Mouse (Mus musculus) thymus, adult 2 months (tissue): ENCODE results near the gene Sh3pxd2b. TPM values are rescaled to one million over a fixed set of nuclear protein-coding genes. Genes with fewer than 3 reads are reported as not detected.

Source experiments
- DNase-seq: peaks from one replicate; pipeline ENCODE4 v3.0.0; 2021
- H3K27ac ChIP-seq: fragments of 200-500 bp; 2 replicates; pipeline ENCODE4 v1.5.1; 2012; ENCODE audit warnings: low read length, control low read depth; ENCODE audit not compliant: control insufficient read depth, insufficient read depth
- H3K27me3 ChIP-seq: fragments of 200-500 bp; 2 replicates; pipeline ENCODE4 v1.6.1; 2012; ENCODE audit warnings: mild to moderate bottlenecking, low read length, moderate library complexity, mixed read lengths; ENCODE audit not compliant: control insufficient read depth, insufficient read depth
- H3K36me3 ChIP-seq: fragments of 200-500 bp; 2 replicates; pipeline ENCODE4 v1.6.1; 2012; ENCODE audit warnings: mild to moderate bottlenecking, low read length, moderate library complexity; ENCODE audit not compliant: control insufficient read depth, insufficient read depth
- H3K4me1 ChIP-seq: fragments of 200-500 bp; replicated peaks from 2 replicates; pipeline ENCODE4 v1.6.1; 2012; ENCODE audit warnings: low read length; ENCODE audit not compliant: control insufficient read depth, insufficient read depth
- H3K4me3 ChIP-seq: fragments of 200-500 bp; 2 replicates; pipeline ENCODE4 v1.5.1; 2012; ENCODE audit warnings: mild to moderate bottlenecking, low read length, control low read depth, moderate library complexity; ENCODE audit not compliant: control insufficient read depth, insufficient read depth
- CTCF ChIP-seq: fragments of 200-500 bp; IDR thresholded peaks from 2 replicates; pipeline ENCODE4 v1.5.1; 2012; ENCODE audit warnings: mild to moderate bottlenecking, control low read depth, low read length, moderate library complexity, borderline replicate concordance; ENCODE audit not compliant: control insufficient read depth, poor library complexity, insufficient read depth; ENCODE audit errors: extremely low read depth
- POLR2A ChIP-seq: fragments of 200-500 bp; IDR thresholded peaks from 2 replicates; pipeline ENCODE4 v1.6.1; 2012; ENCODE audit warnings: mild to moderate bottlenecking, low read length, control low read depth, moderate library complexity; ENCODE audit not compliant: control insufficient read depth, poor library complexity, insufficient read depth; ENCODE audit errors: extremely low read depth
- WGBS: fragments of 180-500 bp; shearing (Covaris S2); methylation state at CpG from one replicate; pipeline ENCODE4 v1.1.7; 2018; 5-methylcytosine and 5-hydroxymethylcytosine counted together
- polyA plus RNA-seq: library from polyadenylated mRNA; depleted of rRNA; stranded (reverse); fragments of >200 nt; gene quantifications from 2 replicates; pipeline ENCODE4 v1.2.3, GENCODE M21; 2012

Gene Sh3pxd2b
- polyA plus RNA-seq, 1 experiment: 7.5 TPM

GRCm38 (mm10) chr11:32442576-32442975 lies 95.0 kb downstream of the Sh3pxd2b start:
- no peak for DNase-seq
- Histone ChIP-seq H3K27ac (no peak overlapping the region), H3K27me3 (no peaks in the 10 kb centered on the region), H3K4me1 (no peaks in the 10 kb centered on the region), H3K36me3 (no peaks in the 10 kb centered on the region), H3K4me3 (no peak overlapping the region)
- TF ChIP-seq CTCF: no peak
- TF ChIP-seq POLR2A: no peak
- 90% methylated on average over 3 of the region's 3 CpGs for WGBS

- no peak for DNase-seq
- Histone ChIP-seq H3K4me3 (no peak overlapping the region), H3K27ac (no peak overlapping the region), H3K36me3 (no peaks in the 10 kb centered on the region), H3K27me3 (no peaks in the 10 kb centered on the region), H3K4me1 (no peaks in the 10 kb centered on the region)
- 52% methylated on average over 1 of the region's 1 CpGs for WGBS
- TF ChIP-seq POLR2A (no peak), CTCF (no peak)
Measured at GRCm38 (mm10) chr11:32444266-32444665, 96.6 kb downstream of the Sh3pxd2b start.

- Histone ChIP-seq H3K4me1 (no peaks in the 10 kb centered on the region), H3K27me3 (no peaks in the 10 kb centered on the region), H3K4me3 (no peak overlapping the region), H3K27ac (no peak overlapping the region), H3K36me3 (no peaks in the 10 kb centered on the region)
- WGBS: 92% methylated on average over 1 of the region's 1 CpGs
- no peak for TF ChIP-seq CTCF
- TF ChIP-seq POLR2A: no peak
- DNase-seq: no peak
Measured at GRCm38 (mm10) chr11:32445135-32445534, 97.5 kb downstream of the Sh3pxd2b start.

DNA sequence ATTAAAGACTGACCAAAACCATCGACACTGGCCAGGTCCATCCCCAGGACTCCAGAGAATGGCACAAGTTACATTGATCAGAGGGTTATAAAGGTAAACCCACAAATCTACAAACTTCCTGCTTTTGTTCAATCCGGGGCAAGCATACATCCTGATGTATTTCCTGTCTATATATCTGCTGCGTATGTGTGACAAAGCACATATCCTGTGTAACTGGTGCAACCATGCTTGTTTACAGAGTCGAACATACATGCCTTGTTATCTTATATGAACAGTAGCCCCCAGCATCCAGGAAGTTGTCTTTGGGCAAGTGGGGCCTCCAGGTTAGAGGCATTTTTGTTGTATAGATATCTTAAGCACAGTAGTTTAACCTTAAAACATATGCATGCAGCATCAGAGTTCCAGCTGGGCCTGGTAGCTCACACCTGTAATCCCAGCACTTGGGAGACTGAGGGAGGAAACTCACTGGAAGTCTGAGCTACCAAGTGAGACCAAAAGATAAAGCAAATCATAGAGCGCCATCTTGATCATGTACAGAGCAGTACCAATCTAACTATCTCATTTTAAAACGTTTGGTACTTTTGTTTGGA lies 98.1 kb downstream of the Sh3pxd2b start:
- Histone ChIP-seq H3K4me1 (no peaks in the 10 kb centered on the region), H3K4me3 (no peak overlapping the region), H3K27me3 (no peaks in the 10 kb centered on the region), H3K36me3 (no peaks in the 10 kb centered on the region), H3K27ac (peak overlapping the region; percentile 58; the same call in 1 of the 2 replicates)
- 29% methylated on average over 6 of the region's 6 CpGs for WGBS
- peak; percentile 6 for DNase-seq
- TF ChIP-seq POLR2A (no peak), CTCF (no peak)

- WGBS: 0% methylated on average over 1 of the region's 1 CpGs
- Histone ChIP-seq H3K27ac (no peak overlapping the region), H3K4me1 (no peaks in the 10 kb centered on the region), H3K36me3 (no peaks in the 10 kb centered on the region), H3K4me3 (no peak overlapping the region), H3K27me3 (no peaks in the 10 kb centered on the region)
- no peak for TF ChIP-seq CTCF
- no peak for TF ChIP-seq POLR2A
- peak; percentile 55 for DNase-seq
Measured at GRCm38 (mm10) chr11:32450216-32450615, 102.6 kb downstream of the Sh3pxd2b start.

DNA sequence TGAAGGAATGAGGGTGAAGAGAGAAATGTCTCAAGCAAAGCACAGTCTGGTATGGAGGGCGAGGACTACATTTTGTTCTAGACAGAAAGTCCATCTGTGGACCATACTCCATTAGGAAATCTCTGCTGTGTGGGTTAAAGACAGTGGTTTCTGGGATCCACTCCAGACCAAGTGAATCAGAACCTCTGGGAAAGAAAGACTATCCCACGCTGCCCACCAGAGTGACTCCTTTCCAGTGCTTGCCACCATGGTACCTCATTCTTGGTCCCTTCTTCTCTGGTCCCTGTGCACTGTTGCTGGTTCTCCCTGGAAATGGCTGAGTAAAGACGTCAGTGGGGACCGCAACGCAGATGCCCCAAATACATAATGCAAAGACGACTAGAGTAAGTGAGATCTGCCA lies 103.7 kb downstream of the Sh3pxd2b start:
- no peaks in the 10 kb centered on the region; the same call in 1 of the 2 replicates for H3K27me3 ChIP-seq

DNA sequence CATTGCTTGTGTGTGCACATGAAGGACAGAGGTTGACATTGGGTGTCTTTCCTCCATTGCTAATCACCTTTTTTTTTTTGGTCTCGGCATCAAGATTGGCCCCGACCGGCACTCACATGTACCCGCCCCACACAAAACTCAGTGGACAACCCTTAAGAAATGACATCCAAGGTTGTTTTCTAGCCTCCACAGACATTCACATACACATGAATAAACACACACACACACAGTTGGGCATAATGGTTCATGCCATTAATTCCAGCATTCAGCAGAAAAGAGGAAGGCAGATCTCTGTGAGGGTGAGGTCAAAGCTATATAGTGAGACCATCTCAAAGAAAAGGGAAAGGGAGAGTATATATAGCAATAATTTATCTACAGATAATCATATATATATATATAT lies 105.1 kb downstream of the Sh3pxd2b start:
- 97% methylated on average over 4 of the region's 4 CpGs for WGBS
- TF ChIP-seq CTCF (no peak), POLR2A (no peak)
- DNase-seq: no peak
- Histone ChIP-seq H3K27me3 (no peaks in the 10 kb centered on the region; the same call in 1 of the 2 replicates), H3K4me3 (no peak overlapping the region), H3K27ac (no peak overlapping the region), H3K4me1 (no peaks in the 10 kb centered on the region), H3K36me3 (no peaks in the 10 kb centered on the region)

More for the DNA sequence above, 103.7 kb downstream of the Sh3pxd2b start:
- 96% methylated on average over 6 of the region's 6 CpGs for WGBS
- H3K36me3 ChIP-seq: no peaks in the 10 kb centered on the region
- TF ChIP-seq CTCF (no peak), POLR2A (no peak)
- H3K27ac ChIP-seq: no peak overlapping the region
- DNase-seq: no peak
- no peak overlapping the region for H3K4me3 ChIP-seq
- no peaks in the 10 kb centered on the region for H3K4me1 ChIP-seq
